Mouse (Mus musculus) kidney, embryonic 14.5 days (tissue): Measurements from ENCODE around the gene Psma3. TPM values are rescaled to one million over a fixed set of nuclear protein-coding genes. Genes with fewer than 3 reads are reported as not detected.

Source experiments
- ATAC-seq: fragments of 200-750 bp; cut with Nextera tagmentation; 2 replicates; pipeline ENCODE4 v1.8.0; 2017; ENCODE audit warnings: moderate number of reproducible peaks, mild to moderate bottlenecking, moderate TSS enrichment, moderate library complexity; ENCODE audit not compliant: low FRiP score, low TSS enrichment
- H3K27ac ChIP-seq: fragments of 300-500 bp; sonication (generic); 2 replicates; pipeline ENCODE4 v1.5.1; 2014; ENCODE audit warnings: low read depth, mild to moderate bottlenecking, low read length, moderate library complexity, mixed read lengths
- H3K27me3 ChIP-seq: fragments of 300-500 bp; sonication (generic); 2 replicates; pipeline ENCODE4 v1.6.1; 2014; ENCODE audit warnings: mild to moderate bottlenecking, low read length; ENCODE audit not compliant: control insufficient read depth, insufficient read depth
- H3K36me3 ChIP-seq: fragments of 300-500 bp; sonication (generic); 2 replicates; pipeline ENCODE4 v1.6.1; 2014; ENCODE audit warnings: low read length, mixed read lengths; ENCODE audit not compliant: control insufficient read depth, insufficient read depth
- H3K4me1 ChIP-seq: fragments of 300-500 bp; sonication (generic); 2 replicates; pipeline ENCODE4 v1.6.1; 2014; ENCODE audit warnings: low read length, mixed read lengths; ENCODE audit not compliant: control insufficient read depth, insufficient read depth
- H3K4me2 ChIP-seq: fragments of 300-500 bp; sonication (generic); replicated peaks from 2 replicates; pipeline ENCODE4 v1.6.1; 2014; ENCODE audit warnings: low read depth, mild to moderate bottlenecking, low read length
- H3K4me3 ChIP-seq: fragments of 300-500 bp; sonication (generic); 2 replicates; pipeline ENCODE4 v1.5.1; 2014; ENCODE audit warnings: mild to moderate bottlenecking, low read length
- H3K9ac ChIP-seq: fragments of 300-500 bp; sonication (generic); 2 replicates; pipeline ENCODE4 v1.6.1; 2014; ENCODE audit warnings: low read depth, mild to moderate bottlenecking, low read length, moderate library complexity
- H3K9me3 ChIP-seq: fragments of 300-500 bp; sonication (generic); 2 replicates; pipeline ENCODE4 v1.6.1; 2016; ENCODE audit warnings: low read length; ENCODE audit not compliant: control insufficient read depth
- WGBS: fragments of 180-500 bp; shearing (Covaris S2); extraction: QIAGEN DNeasy Blood & Tissue Kit; methylation state at CpG from one replicate; pipeline ENCODE4 v1.1.7; 2014; 5-methylcytosine and 5-hydroxymethylcytosine counted together
- polyA plus RNA-seq: library from polyadenylated mRNA; unstranded; fragments of >200 nt; fragmentation: Nextera tagmentation; extraction: Ambion mirVana; gene quantifications from 2 replicates; pipeline ENCODE4 v1.2.1, GENCODE M21; 2014

The Psma3 gene
- polyA plus RNA-seq, result 686 and 801 TPM in 2 replicates

- under 1% methylated on average over 71 of the region's 71 CpGs for WGBS
- peak; percentile 99 for ATAC-seq
Measured at GRCm38 (mm10) chr12:70974441-70975266, at the start of gene Psma3. Psma3 (plus strand) TSS chr12:70974621.

GRCm38 (mm10) chr12:70929781-70930180 lies 44.6 kb upstream of the Psma3 start:
- Histone ChIP-seq H3K27me3 (no peaks in the 10 kb centered on the region), H3K4me2 (no peak overlapping the region), H3K4me1 (no peaks in the 10 kb centered on the region), H3K4me3 (no peak overlapping the region), H3K9ac (no peak overlapping the region), H3K36me3 (no peaks in the 10 kb centered on the region), H3K27ac (no peak overlapping the region), H3K9me3 (no peaks in the 10 kb centered on the region; the same call in 1 of the 2 replicates)
- no peak for ATAC-seq
- WGBS, result 86% methylated on average over 4 of the region's 4 CpGs

More at GRCm38 (mm10) chr12:70974441-70975266, at the start of gene Psma3:
- peak within 1 kb of the TSS; percentile 93 for H3K27ac ChIP-seq
- 0 out of 2 replicates have a peak, but pooled peaks cover 5% of the 10 kb centered on the region for H3K4me1 ChIP-seq
- no peaks in the 10 kb centered on the region for H3K9me3 ChIP-seq
- H3K27me3 ChIP-seq, result no peaks in the 10 kb centered on the region
- peak within 1 kb of the TSS; percentile 60 for H3K4me3 ChIP-seq
- H3K9ac ChIP-seq, result peak within 1 kb of the TSS; percentile 85
- H3K4me2 ChIP-seq, result peak within 1 kb of the TSS; percentile 60
- peaks cover 15% of the 10 kb centered on the region; the same call in 1 of the 2 replicates for H3K36me3 ChIP-seq

- H3K9ac ChIP-seq, result peak overlapping the region; percentile 87; the same call in 1 of the 2 replicates
- no peaks in the 10 kb centered on the region; the same call in 1 of the 2 replicates for H3K9me3 ChIP-seq
- 25% methylated on average over 9 of the region's 12 CpGs for WGBS
- peak overlapping the region; percentile 86; the same call in 1 of the 2 replicates for H3K27ac ChIP-seq
- H3K4me2 ChIP-seq, result peak overlapping the region; percentile 36
- peak overlapping the region; percentile 97 for H3K4me3 ChIP-seq
- peak; percentile 24; the same call in 1 of the 2 replicates for ATAC-seq
- H3K36me3 ChIP-seq, result peaks cover 6% of the 10 kb centered on the region; the same call in 1 of the 2 replicates
- no peaks in the 10 kb centered on the region; the same call in 1 of the 2 replicates for H3K4me1 ChIP-seq
- H3K27me3 ChIP-seq, result no peaks in the 10 kb centered on the region
Measured at GRCm38 (mm10) chr12:70937150-70937549, 37.3 kb upstream of the Psma3 start.

GRCm38 (mm10) chr12:70937571-70938384 lies 36.6 kb upstream of the Psma3 start, which contains the start of gene Actr10:
Actr10 (plus strand) TSS chr12:70937857.
- ATAC-seq, result peak; percentile 98
- Histone ChIP-seq H3K27me3 (no peaks in the 10 kb centered on the region), H3K4me2 (peak within 1 kb of the TSS; percentile 48), H3K9me3 (no peaks in the 10 kb centered on the region; the same call in 1 of the 2 replicates), H3K9ac (peak within 1 kb of the TSS; percentile 87), H3K36me3 (peaks cover 12% of the 10 kb centered on the region), H3K27ac (peak within 1 kb of the TSS; percentile 86; the same call in 1 of the 2 replicates), H3K4me3 (peak within 1 kb of the TSS; percentile 97), H3K4me1 (no peaks in the 10 kb centered on the region; the same call in 1 of the 2 replicates)
- WGBS, result under 1% methylated on average over 59 of the region's 59 CpGs

GRCm38 (mm10) chr12:70940806-70941205 lies 33.6 kb upstream of the Psma3 start:
- Histone ChIP-seq H3K9ac (no peak overlapping the region), H3K27ac (no peak overlapping the region), H3K4me1 (no peaks in the 10 kb centered on the region; the same call in 1 of the 2 replicates), H3K27me3 (no peaks in the 10 kb centered on the region), H3K4me2 (no peak overlapping the region), H3K36me3 (peaks cover 29% of the 10 kb centered on the region), H3K4me3 (no peak overlapping the region), H3K9me3 (no peaks in the 10 kb centered on the region)
- no peak for ATAC-seq
- WGBS, result 92% methylated on average over 7 of the region's 7 CpGs

- Histone ChIP-seq H3K27ac (no peak overlapping the region), H3K4me2 (no peak overlapping the region), H3K9me3 (no peaks in the 10 kb centered on the region), H3K27me3 (no peaks in the 10 kb centered on the region), H3K4me3 (no peak overlapping the region), H3K9ac (no peak overlapping the region), H3K36me3 (peaks cover 50% of the 10 kb centered on the region), H3K4me1 (no peaks in the 10 kb centered on the region)
- ATAC-seq, result no peak
- 97% methylated on average over 5 of the region's 5 CpGs for WGBS
Measured at GRCm38 (mm10) chr12:70944181-70944580, 30.2 kb upstream of the Psma3 start.

GRCm38 (mm10) chr12:70946585-70947256 lies 27.7 kb upstream of the Psma3 start:
- Histone ChIP-seq H3K27ac (no peak overlapping the region), H3K27me3 (no peaks in the 10 kb centered on the region), H3K9me3 (no peaks in the 10 kb centered on the region), H3K4me2 (no peak overlapping the region), H3K9ac (no peak overlapping the region), H3K4me3 (no peak overlapping the region), H3K36me3 (peaks cover 61% of the 10 kb centered on the region), H3K4me1 (no peaks in the 10 kb centered on the region)
- ATAC-seq, result no peak
- 92% methylated on average over 10 of the region's 10 CpGs for WGBS

GRCm38 (mm10) chr12:70958640-70959039 lies 15.8 kb upstream of the Psma3 start:
- H3K9ac ChIP-seq, result no peak overlapping the region

More at GRCm38 (mm10) chr12:70958640-70959039, 15.8 kb upstream of the Psma3 start:
- H3K27ac ChIP-seq, result no peak overlapping the region
- ATAC-seq, result no peak
- H3K4me2 ChIP-seq, result no peak overlapping the region
- WGBS, result 85% methylated on average over 4 of the region's 4 CpGs
- no peaks in the 10 kb centered on the region for H3K4me1 ChIP-seq
- no peaks in the 10 kb centered on the region for H3K27me3 ChIP-seq
- no peak overlapping the region for H3K4me3 ChIP-seq
- peaks cover 84% of the 10 kb centered on the region for H3K36me3 ChIP-seq
- no peaks in the 10 kb centered on the region for H3K9me3 ChIP-seq
